Mouse (Mus musculus) embryonic fibroblast, embryonic 13.5 days (primary cell): Measurements from ENCODE around the gene Brat1.

ENCODE experiments used
- CTCF ChIP-seq: IDR thresholded peaks from 2 replicates; pipeline ENCODE4 v1.5.1; 2011; ENCODE audit warnings: mild to moderate bottlenecking, control low read depth, low read length, moderate library complexity, borderline replicate concordance; ENCODE audit not compliant: insufficient read depth
- POLR2A ChIP-seq: IDR thresholded peaks from 2 replicates; pipeline ENCODE4 v1.6.1; 2011; ENCODE audit warnings: low read depth, mild to moderate bottlenecking, control low read depth, low read length, moderate library complexity

DNA sequence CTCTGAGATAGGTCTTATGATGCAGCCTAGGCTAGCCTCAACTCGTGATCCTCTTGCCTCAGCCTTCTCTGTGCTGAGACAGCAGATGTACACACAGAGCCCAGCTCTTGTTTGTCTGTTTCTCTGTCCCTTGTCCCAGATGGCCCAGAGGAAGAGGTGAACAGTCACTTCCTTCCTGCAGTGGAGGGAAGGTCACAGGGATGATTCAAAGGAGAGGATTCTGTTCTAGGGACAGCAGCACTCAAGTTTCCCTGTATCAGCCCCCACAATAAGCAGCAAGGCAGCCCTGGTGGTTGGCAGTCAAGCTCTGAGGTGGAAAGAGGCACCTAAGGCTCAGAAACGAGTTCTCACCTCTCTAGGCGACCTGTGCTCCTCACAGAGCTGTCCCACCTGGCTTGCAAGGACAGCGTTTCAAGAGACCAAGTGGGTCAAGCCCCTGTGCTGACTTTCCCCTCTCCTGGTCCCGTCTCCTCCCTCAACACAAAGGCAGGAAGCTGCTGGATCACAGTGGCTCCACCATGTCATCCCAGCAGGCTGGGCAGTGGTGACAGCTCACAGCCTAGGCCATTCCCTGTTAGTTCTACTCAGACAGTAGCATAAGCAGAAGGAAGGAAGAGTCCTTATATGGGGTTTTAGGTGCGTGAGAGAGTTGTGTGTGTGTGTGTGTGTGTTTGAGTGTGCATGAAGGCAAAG is 60.3 kb downstream of the Brat1 start:
- TF ChIP-seq CTCF (no peak), POLR2A (no peak)
